Mouse (Mus musculus): Measurements from ENCODE around the gene Kcnk18.

- no peak for TF ChIP-seq CTCF (IDR thresholded peaks at IDR 0.05; ENCODE audit: insufficient read depth, low read length)
- no peak for TF ChIP-seq POLR2A (IDR thresholded peaks at IDR 0.05; ENCODE audit: borderline replicate concordance, extremely low read depth, low read depth, low read length)
These were observed 2.1 kb upstream of the Kcnk18 start for GRCm38 (mm10) chr19:59216891-59217290.

Data from lung, adult 2 months (tissue).